Mouse (Mus musculus): ENCODE results near the gene Slc22a1.

- TF ChIP-seq CTCF (IDR thresholded peaks at IDR 0.05) (no peak), EP300 (IDR thresholded peaks at IDR 0.05; ENCODE audit: insufficient read depth, low read depth, low read length) (no peak)
These were observed 8.0 kb upstream of the Slc22a1 start for GRCm38 (mm10) chr17:12683582-12683981.
